Mouse (Mus musculus) erythroblast, embryonic 14.5 days (primary cell): Measurements from ENCODE around the gene Rnpep.

Source experiments
- GATA1 ChIP-seq: IDR thresholded peaks from 2 replicates; pipeline ENCODE4 v1.6.1; 2012; ENCODE audit warnings: low read length, inconsistent platforms, mixed read lengths
- TAL1 ChIP-seq: IDR thresholded peaks from 3 replicates; pipeline ENCODE4 v1.6.1; 2012; ENCODE audit warnings: low read length, inconsistent platforms, mixed read lengths

DNA sequence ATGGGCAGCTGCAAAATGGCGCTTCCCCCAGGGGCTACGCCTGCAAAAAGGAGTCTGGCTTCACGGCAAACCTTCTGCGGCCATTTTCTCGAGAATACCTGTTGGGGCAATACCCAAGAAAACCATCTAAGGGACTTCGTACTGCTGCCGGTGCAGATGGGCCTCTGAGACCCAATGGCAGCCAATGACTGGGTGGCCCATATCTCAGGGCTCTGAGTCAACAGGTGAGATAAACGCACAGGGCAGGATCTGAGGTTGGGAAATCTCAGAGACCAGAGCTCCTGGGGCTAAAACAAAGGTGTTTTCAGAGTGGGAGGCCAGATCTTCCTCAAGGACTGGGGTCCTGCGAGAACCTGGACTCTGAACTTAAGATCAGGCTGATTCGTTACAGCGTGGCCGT, 49.1 kb downstream of the Rnpep start:
- TF ChIP-seq TAL1 (no peak), GATA1 (no peak)
